Mouse (Mus musculus) stomach, postnatal 0 days (tissue): Measurements from ENCODE around the gene C530025M09Rik. TPM values are rescaled to one million over a fixed set of nuclear protein-coding genes. Genes with fewer than 3 reads are reported as not detected.

Experiments used
- ATAC-seq: fragments of 200-750 bp; cut with Nextera tagmentation; 2 replicates; pipeline ENCODE4 v1.8.0; 2017; ENCODE audit not compliant: low FRiP score, low TSS enrichment
- DNase-seq: peaks from one replicate; pipeline ENCODE4 v3.0.0-alpha.2; 2016; ENCODE audit warnings: low spot score
- H3K27ac ChIP-seq: fragments of 300-500 bp; sonication (generic); replicated peaks from 2 replicates; pipeline ENCODE4 v1.5.1; 2014; ENCODE audit warnings: mild to moderate bottlenecking, control low read depth
- H3K27me3 ChIP-seq: fragments of 300-500 bp; sonication (generic); 2 replicates; pipeline ENCODE4 v1.6.1; 2014; ENCODE audit warnings: low read length; ENCODE audit not compliant: control insufficient read depth, insufficient read depth
- H3K36me3 ChIP-seq: fragments of 300-500 bp; sonication (generic); 2 replicates; pipeline ENCODE4 v1.6.1; 2014; ENCODE audit warnings: low read length, mixed read lengths; ENCODE audit not compliant: control insufficient read depth, insufficient read depth
- H3K4me1 ChIP-seq: fragments of 300-500 bp; sonication (generic); replicated peaks from 2 replicates; pipeline ENCODE4 v1.6.1; 2014; ENCODE audit warnings: antibody characterized with exemption; ENCODE audit not compliant: control insufficient read depth, insufficient read depth
- H3K4me2 ChIP-seq: fragments of 300-500 bp; sonication (generic); replicated peaks from 2 replicates; pipeline ENCODE4 v1.6.1; 2014; ENCODE audit warnings: low read depth, mild to moderate bottlenecking, control low read depth, moderate library complexity
- H3K4me3 ChIP-seq: fragments of 300-500 bp; sonication (generic); 2 replicates; pipeline ENCODE4 v1.5.1; 2014; ENCODE audit warnings: low read depth, low read length, control low read depth
- H3K9ac ChIP-seq: fragments of 300-500 bp; sonication (generic); 2 replicates; pipeline ENCODE4 v1.6.1; 2014; ENCODE audit warnings: mild to moderate bottlenecking, low read length, control low read depth, mixed read lengths
- H3K9me3 ChIP-seq: fragments of 300-500 bp; sonication (generic); 2 replicates; pipeline ENCODE4 v1.6.1; 2016; ENCODE audit warnings: low read length; ENCODE audit not compliant: control insufficient read depth
- CTCF ChIP-seq: IDR thresholded peaks from 2 replicates; pipeline ENCODE4 v1.5.1; 2016; ENCODE audit warnings: antibody characterized with exemption, low read depth, mild to moderate bottlenecking, moderate library complexity
- EP300 ChIP-seq: optimal IDR thresholded peaks from 2 replicates; pipeline ENCODE3; 2016; ENCODE audit warnings: antibody characterized with exemption
- WGBS: fragments of 180-500 bp; shearing (Covaris S2); extraction: QIAGEN DNeasy Blood & Tissue Kit; methylation state at CpG from one replicate; pipeline ENCODE4 v1.1.7; 2014; 5-methylcytosine and 5-hydroxymethylcytosine counted together
- polyA plus RNA-seq: library from polyadenylated mRNA; unstranded; fragments of >200 nt; fragmentation: Nextera tagmentation; extraction: Ambion mirVana; gene quantifications from 2 replicates; pipeline ENCODE4 v1.2.1, GENCODE M21; 2015

C530025M09Rik gene
- polyA plus RNA-seq, 1 experiment from 2014 or later, result 0.21 TPM

GRCm38 (mm10) chr2:149861002-149861401 is 30.0 kb upstream of the C530025M09Rik start:
- Histone ChIP-seq H3K4me3 (no peak overlapping the region), H3K9ac (no peak overlapping the region), H3K27me3 (no peaks in the 10 kb centered on the region), H3K9me3 (no peaks in the 10 kb centered on the region), H3K4me1 (no peaks in the 10 kb centered on the region), H3K27ac (no peak overlapping the region), H3K4me2 (no peak overlapping the region), H3K36me3 (no peaks in the 10 kb centered on the region)
- no peak for DNase-seq
- WGBS, result 79% methylated on average over 3 of the region's 3 CpGs
- no peak for ATAC-seq
- TF ChIP-seq CTCF (no peak), EP300 (no peak)

- H3K4me3 ChIP-seq, result no peak overlapping the region
- no peak overlapping the region for H3K4me2 ChIP-seq
- no peak overlapping the region for H3K9ac ChIP-seq
- H3K4me1 ChIP-seq, result no peaks in the 10 kb centered on the region
- H3K9me3 ChIP-seq, result no peaks in the 10 kb centered on the region
- ATAC-seq (no peak), DNase-seq (no peak)
- H3K27me3 ChIP-seq, result no peaks in the 10 kb centered on the region
- H3K36me3 ChIP-seq, result no peaks in the 10 kb centered on the region
- H3K27ac ChIP-seq, result no peak overlapping the region
- TF ChIP-seq EP300, result no peak
- TF ChIP-seq CTCF, result no peak
- WGBS, result 39% methylated on average over 4 of the region's 4 CpGs
Observed at GRCm38 (mm10) chr2:149848778-149849177, 17.8 kb upstream of the C530025M09Rik start.

- no peaks in the 10 kb centered on the region for H3K9me3 ChIP-seq
- DNase-seq, result no peak
- H3K27ac ChIP-seq, result no peak overlapping the region
- WGBS, result 76% methylated on average over 2 of the region's 2 CpGs
- no peak overlapping the region for H3K9ac ChIP-seq
- no peaks in the 10 kb centered on the region for H3K27me3 ChIP-seq
- no peak for ATAC-seq
- H3K4me1 ChIP-seq, result no peaks in the 10 kb centered on the region
- no peak overlapping the region for H3K4me2 ChIP-seq
- TF ChIP-seq EP300 (no peak), CTCF (no peak)
- no peaks in the 10 kb centered on the region for H3K36me3 ChIP-seq
- no peak overlapping the region for H3K4me3 ChIP-seq
Observed at GRCm38 (mm10) chr2:149844575-149844974, 13.6 kb upstream of the C530025M09Rik start.

- H3K27me3 ChIP-seq, result no peaks in the 10 kb centered on the region
- no peaks in the 10 kb centered on the region for H3K36me3 ChIP-seq
- no peak overlapping the region for H3K9ac ChIP-seq
- DNase-seq (no peak), ATAC-seq (no peak)
- 76% methylated on average over 2 of the region's 2 CpGs for WGBS
- H3K9me3 ChIP-seq, result no peaks in the 10 kb centered on the region
- TF ChIP-seq EP300, result no peak
- TF ChIP-seq CTCF, result no peak
- H3K27ac ChIP-seq, result no peak overlapping the region
- H3K4me3 ChIP-seq, result no peak overlapping the region
- H3K4me1 ChIP-seq, result no peaks in the 10 kb centered on the region
- no peak overlapping the region for H3K4me2 ChIP-seq
Observed at GRCm38 (mm10) chr2:149839666-149840065, 8.7 kb upstream of the C530025M09Rik start.

- Histone ChIP-seq H3K9ac (no peak overlapping the region), H3K9me3 (no peaks in the 10 kb centered on the region), H3K27ac (no peak overlapping the region), H3K4me3 (no peak overlapping the region), H3K27me3 (no peaks in the 10 kb centered on the region; the same call in 1 of the 2 replicates), H3K36me3 (no peaks in the 10 kb centered on the region), H3K4me1 (no peaks in the 10 kb centered on the region), H3K4me2 (no peak overlapping the region)
- 68% methylated on average over 2 of the region's 2 CpGs for WGBS
- TF ChIP-seq EP300 (no peak), CTCF (no peak)
- ATAC-seq (no peak), DNase-seq (no peak)
Observed at GRCm38 (mm10) chr2:149836471-149837135, 5.6 kb upstream of the C530025M09Rik start.

- no peak overlapping the region for H3K4me3 ChIP-seq
- DNase-seq (no peak), ATAC-seq (no peak)
- no peaks in the 10 kb centered on the region for H3K36me3 ChIP-seq
- 93% methylated on average over 1 of the region's 1 CpGs for WGBS
- H3K4me1 ChIP-seq, result no peaks in the 10 kb centered on the region
- TF ChIP-seq CTCF (no peak), EP300 (no peak)
- no peak overlapping the region for H3K4me2 ChIP-seq
- no peak overlapping the region for H3K27ac ChIP-seq
- no peaks in the 10 kb centered on the region; the same call in 1 of the 2 replicates for H3K27me3 ChIP-seq
- H3K9me3 ChIP-seq, result no peaks in the 10 kb centered on the region
- H3K9ac ChIP-seq, result no peak overlapping the region
Observed at GRCm38 (mm10) chr2:149835091-149835490, 4.1 kb upstream of the C530025M09Rik start.
